Mouse (Mus musculus) erythroblast, adult 5-6 weeks (primary cell): ENCODE data around the gene Rdh19. TPM values are rescaled to one million over a fixed set of nuclear protein-coding genes. Genes with fewer than 3 reads are reported as not detected.

Source experiments
- total RNA-seq, 2 experiments: library from RNA; stranded (forward) in 1 of 2; stranded (reverse) in 1 of 2; fragments of 150-400 nt in 1 of 2; fragments of 200-764, 138-1000 nt in 1 of 2; gene quantifications; 2 replicates each; pipeline versions ENCODE4 v1.2.3 to v1.2.4; 2015 to 2017; ENCODE audit warnings: low replicate concordance in 2 of 2

The Rdh19 gene
- total RNA-seq, 2 experiments from 2014 or later, result not detected

Other genes starting within 250 kb of the Rdh19 start
- 11.9 and 14.0 TPM in 2 replicates for gene Lrp1, start 228.8 kb upstream of the Rdh19 start, total RNA-seq (2015; ENCODE audit: low replicate concordance)
- 9.7 and 17.0 TPM in 2 replicates for gene Lrp1, start 228.8 kb upstream of the Rdh19 start, total RNA-seq (2017; ENCODE audit: low replicate concordance)
- 15.7 and 16.7 TPM in 2 replicates for gene Stat6, start 206.9 kb upstream of the Rdh19 start, total RNA-seq (2015; ENCODE audit: low replicate concordance)
- 15.9 and 27.1 TPM in 2 replicates for gene Stat6, start 206.9 kb upstream of the Rdh19 start, total RNA-seq (2017; ENCODE audit: low replicate concordance)
- gene Nemp1, start 183.0 kb upstream of the Rdh19 start, total RNA-seq (2015; ENCODE audit: low replicate concordance), result 11.0 and 13.2 TPM in 2 replicates
- 12.4 and 14.3 TPM in 2 replicates for gene Nemp1, start 183.0 kb upstream of the Rdh19 start, total RNA-seq (2017; ENCODE audit: low replicate concordance)
- 0.96 TPM in 1 of 2 replicates, not detected in the other for gene Nab2, start 181.4 kb upstream of the Rdh19 start, total RNA-seq (2015; ENCODE audit: low replicate concordance)
- 0.60 TPM in 1 of 2 replicates, not detected in the other for gene Nab2, start 181.4 kb upstream of the Rdh19 start, total RNA-seq (2017; ENCODE audit: low replicate concordance)
- 0.42 TPM in 1 of 2 replicates, not detected in the other for gene Myo1a, start 144.8 kb upstream of the Rdh19 start, total RNA-seq (2015; ENCODE audit: low replicate concordance)
- not detected in 2 replicates for gene Myo1a, start 144.8 kb upstream of the Rdh19 start, total RNA-seq (2017; ENCODE audit: low replicate concordance)
- 6.9 and 8.3 TPM in 2 replicates for gene Tac2, start 125.5 kb upstream of the Rdh19 start, total RNA-seq (2015; ENCODE audit: low replicate concordance)
- 3.3 and 4.5 TPM in 2 replicates for gene Tac2, start 125.5 kb upstream of the Rdh19 start, total RNA-seq (2017; ENCODE audit: low replicate concordance)
- gene Zbtb39, start 110.4 kb upstream of the Rdh19 start, total RNA-seq (2015; ENCODE audit: low replicate concordance), result 0.19 and 1.7 TPM in 2 replicates
- 0.28 and 1.3 TPM in 2 replicates for gene Zbtb39, start 110.4 kb upstream of the Rdh19 start, total RNA-seq (2017; ENCODE audit: low replicate concordance)
- gene Gpr182, start 98.2 kb upstream of the Rdh19 start, total RNA-seq (2015; ENCODE audit: low replicate concordance), result not detected in 2 replicates
- 0.14 and 0.77 TPM in 2 replicates for gene Gpr182, start 98.2 kb upstream of the Rdh19 start, total RNA-seq (2017; ENCODE audit: low replicate concordance)
- gene Rdh1, start 90.2 kb upstream of the Rdh19 start, total RNA-seq (2015; ENCODE audit: low replicate concordance), result not detected in 2 replicates
- gene Rdh1, start 90.2 kb upstream of the Rdh19 start, total RNA-seq (2017; ENCODE audit: low replicate concordance), result 0.14 TPM in 1 of 2 replicates, not detected in the other
- gene Rdh16f1, start 90.1 kb upstream of the Rdh19 start, total RNA-seq (2015; ENCODE audit: low replicate concordance), result not detected in 2 replicates
- not detected in 2 replicates for gene Rdh16f1, start 90.1 kb upstream of the Rdh19 start, total RNA-seq (2017; ENCODE audit: low replicate concordance)
- not detected in 2 replicates for gene Rdh9, start 73.5 kb upstream of the Rdh19 start, total RNA-seq (2015; ENCODE audit: low replicate concordance)
- not detected in 2 replicates for gene Rdh9, start 73.5 kb upstream of the Rdh19 start, total RNA-seq (2017; ENCODE audit: low replicate concordance)
- not detected in 2 replicates for gene Rdh16, start 48.8 kb upstream of the Rdh19 start, total RNA-seq (2015; ENCODE audit: low replicate concordance)
- not detected in 2 replicates for gene Rdh16, start 48.8 kb upstream of the Rdh19 start, total RNA-seq (2017; ENCODE audit: low replicate concordance)
- gene Rdh16f2, start 16.5 kb downstream of the Rdh19 start, total RNA-seq (2015; ENCODE audit: low replicate concordance), result not detected in 2 replicates
- gene Rdh16f2, start 16.5 kb downstream of the Rdh19 start, total RNA-seq (2017; ENCODE audit: low replicate concordance), result not detected in 2 replicates
- gene Rdh7, start 38.9 kb downstream of the Rdh19 start, total RNA-seq (2015; ENCODE audit: low replicate concordance), result not detected in 2 replicates
- not detected in 2 replicates for gene Rdh7, start 38.9 kb downstream of the Rdh19 start, total RNA-seq (2017; ENCODE audit: low replicate concordance)
- gene Sdr9c7, start 48.6 kb downstream of the Rdh19 start, total RNA-seq (2015; ENCODE audit: low replicate concordance), result not detected in 2 replicates
- gene Sdr9c7, start 48.6 kb downstream of the Rdh19 start, total RNA-seq (2017; ENCODE audit: low replicate concordance), result not detected in 2 replicates
- gene Hsd17b6, start 157.7 kb downstream of the Rdh19 start, total RNA-seq (2015; ENCODE audit: low replicate concordance), result not detected in 2 replicates
- gene Hsd17b6, start 157.7 kb downstream of the Rdh19 start, total RNA-seq (2017; ENCODE audit: low replicate concordance), result not detected in 2 replicates
- gene Prim1, start 165.2 kb downstream of the Rdh19 start, total RNA-seq (2015; ENCODE audit: low replicate concordance), result 37.6 and 56.5 TPM in 2 replicates
- gene Prim1, start 165.2 kb downstream of the Rdh19 start, total RNA-seq (2017; ENCODE audit: low replicate concordance), result 44.7 and 56.1 TPM in 2 replicates
- gene Naca, start 185.6 kb downstream of the Rdh19 start, total RNA-seq (2015; ENCODE audit: low replicate concordance), result 219 and 262 TPM in 2 replicates
- gene Naca, start 185.6 kb downstream of the Rdh19 start, total RNA-seq (2017; ENCODE audit: low replicate concordance), result 350 and 361 TPM in 2 replicates
- 44.0 and 46.6 TPM in 2 replicates for gene Ptges3, start 209.0 kb downstream of the Rdh19 start, total RNA-seq (2015; ENCODE audit: low replicate concordance)
- gene Ptges3, start 209.0 kb downstream of the Rdh19 start, total RNA-seq (2017; ENCODE audit: low replicate concordance), result 65.1 and 65.8 TPM in 2 replicates
- gene Atp5b, start 233.3 kb downstream of the Rdh19 start, total RNA-seq (2015; ENCODE audit: low replicate concordance), result 477 and 544 TPM in 2 replicates
- 410 and 537 TPM in 2 replicates for gene Atp5b, start 233.3 kb downstream of the Rdh19 start, total RNA-seq (2017; ENCODE audit: low replicate concordance)
- gene Baz2a, start 241.6 kb downstream of the Rdh19 start, total RNA-seq (2015; ENCODE audit: low replicate concordance), result 80.3 and 86.5 TPM in 2 replicates
- 71.0 and 73.5 TPM in 2 replicates for gene Baz2a, start 241.6 kb downstream of the Rdh19 start, total RNA-seq (2017; ENCODE audit: low replicate concordance)